Mouse (Mus musculus) bone marrow, adult 2 months (tissue): ENCODE results near the gene Rad51b.

Experiments used
- CTCF ChIP-seq: fragments of 200-500 bp; IDR thresholded peaks from 2 replicates; pipeline ENCODE4 v1.5.1; 2011; ENCODE audit warnings: low read length, control low read depth; ENCODE audit not compliant: control insufficient read depth, insufficient read depth
- POLR2A ChIP-seq: fragments of 200-500 bp; IDR thresholded peaks from 2 replicates; pipeline ENCODE4 v1.6.1; 2011; ENCODE audit warnings: low read depth, mild to moderate bottlenecking, control low read depth, low read length, borderline replicate concordance; ENCODE audit not compliant: control insufficient read depth

DNA sequence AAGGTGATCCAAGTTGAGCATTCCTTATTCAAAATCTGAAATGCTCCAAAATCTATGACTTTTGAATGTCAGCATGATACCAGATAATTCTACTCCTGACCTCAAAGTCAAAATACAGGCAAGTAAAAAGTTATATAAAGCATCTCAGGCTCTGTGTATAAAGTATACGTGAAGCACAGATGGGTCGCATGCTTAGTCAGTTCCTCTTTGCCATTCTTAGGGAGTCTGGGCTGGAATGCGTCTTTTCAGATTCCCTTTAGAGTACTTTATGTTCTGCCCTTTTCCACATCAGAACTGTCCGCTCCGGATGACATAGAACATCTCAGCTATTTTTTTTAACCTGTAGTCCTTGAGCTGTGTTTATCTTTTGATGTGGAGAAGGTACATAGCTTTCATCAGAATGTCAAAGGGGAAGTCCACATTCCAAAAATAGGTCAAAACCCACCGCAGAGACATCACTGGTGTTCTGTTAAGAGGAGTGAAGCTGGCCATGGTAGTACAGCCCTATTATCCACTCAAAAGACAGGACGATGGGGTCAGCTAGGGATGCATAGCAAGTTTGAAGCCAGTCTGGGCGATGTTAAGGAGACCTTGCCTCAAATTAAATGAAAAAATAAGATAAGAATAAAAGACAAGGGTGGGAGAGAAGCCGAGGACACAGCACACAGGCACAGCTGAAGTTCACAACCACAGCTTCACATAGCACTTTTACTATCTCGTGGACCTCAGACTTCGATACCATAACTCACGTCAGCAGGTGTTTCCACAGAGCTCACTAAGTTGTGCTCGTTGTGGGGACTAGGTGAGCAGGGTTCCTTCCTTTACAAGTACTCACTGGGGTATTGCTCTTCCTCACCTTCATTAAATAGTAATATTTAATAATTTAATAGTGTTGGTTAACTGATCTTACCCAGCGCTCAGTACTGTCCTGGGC, 395.1 kb downstream of the Rad51b start:
- no peak for TF ChIP-seq CTCF
- TF ChIP-seq POLR2A: no peak
